Mouse (Mus musculus) CH12.LX (cell line): Measurements from ENCODE around the gene Sec14l1. TPM values are rescaled to one million over a fixed set of nuclear protein-coding genes. Genes with fewer than 3 reads are reported as not detected.

Experiments used
- DNase-seq: peaks from one replicate; pipeline ENCODE4 v3.0.0-alpha.2; 2013; ENCODE audit errors: extremely low read depth
- H3K27ac ChIP-seq: 2 replicates; pipeline ENCODE4 v1.5.1; 2012; ENCODE audit warnings: low read depth, mild to moderate bottlenecking, control low read depth, moderate library complexity; ENCODE audit not compliant: insufficient read depth
- H3K27me3 ChIP-seq: replicated peaks from 2 replicates; pipeline ENCODE3; 2012; ENCODE audit warnings: inconsistent platforms
- H3K36me3 ChIP-seq, 2 experiments: replicated peaks in 1 of 2; 2 replicates each; pipeline versions ENCODE3 to v1.6.1; 2012; ENCODE audit warnings: inconsistent platforms in 1 of 2, low read length in 1 of 2, mild to moderate bottlenecking in 1 of 2, mixed read lengths in 1 of 2, moderate library complexity in 1 of 2; ENCODE audit not compliant: control insufficient read depth in 1 of 2, insufficient read depth in 1 of 2
- H3K4me1 ChIP-seq, 2 experiments: 2 replicates each; pipeline ENCODE4 v1.6.1; 2012; ENCODE audit warnings: inconsistent platforms in 1 of 2, moderate library complexity in 1 of 2; ENCODE audit not compliant: insufficient read depth in 2 of 2, control insufficient read depth in 1 of 2
- H3K4me2 ChIP-seq: 2 replicates; pipeline ENCODE4 v1.6.1; 2012; ENCODE audit warnings: low read depth, mild to moderate bottlenecking, control low read depth; ENCODE audit not compliant: poor library complexity, insufficient read depth, severe bottlenecking
- H3K4me3 ChIP-seq, 3 experiments: fragments of 150-350 bp in 1 of 3; sonication (generic) in 1 of 3; replicated peaks in 1 of 3; 2 replicates each; pipeline versions ENCODE3 to v1.5.1; 2011 to 2012; ENCODE audit warnings: low read depth in 2 of 3, low read length in 2 of 3, mild to moderate bottlenecking in 2 of 3, moderate library complexity in 2 of 3, control low read depth in 1 of 3, improper control_type of control experiment in 1 of 3, inconsistent platforms in 1 of 3, mixed read lengths in 1 of 3; ENCODE audit not compliant: poor library complexity in 1 of 3
- H3K79me2 ChIP-seq: replicated peaks from 2 replicates; pipeline ENCODE4 v1.6.1; 2012; ENCODE audit warnings: mild to moderate bottlenecking, moderate library complexity; ENCODE audit not compliant: control insufficient read depth, poor library complexity, insufficient read depth, severe bottlenecking; ENCODE audit errors: extremely low read depth
- H3K9ac ChIP-seq: 2 replicates; pipeline ENCODE4 v1.6.1; 2012; ENCODE audit warnings: low read depth, mild to moderate bottlenecking, control low read depth, moderate library complexity; ENCODE audit not compliant: insufficient read depth
- H3K9me3 ChIP-seq: replicated peaks from 2 replicates; pipeline ENCODE3; 2012; ENCODE audit warnings: low read length, inconsistent platforms, mixed read lengths
- BHLHE40 ChIP-seq: IDR thresholded peaks from 2 replicates; pipeline ENCODE4 v1.6.1; 2011; ENCODE audit warnings: mild to moderate bottlenecking, low read depth, low read length, improper control_type of control experiment
- CHD2 ChIP-seq: IDR thresholded peaks from 2 replicates; pipeline ENCODE4 v1.6.1; 2011; ENCODE audit warnings: low read length, improper control_type of control experiment
- E2F4 ChIP-seq: IDR thresholded peaks from 2 replicates; pipeline ENCODE4 v1.6.1; 2011; ENCODE audit warnings: low read depth, low read length, improper control_type of control experiment; ENCODE audit not compliant: insufficient replicate concordance
- ELF1 ChIP-seq: IDR thresholded peaks from 2 replicates; pipeline ENCODE4 v1.6.1; 2014; ENCODE audit warnings: low read depth, mild to moderate bottlenecking, inconsistent platforms, low read length, improper control_type of control experiment
- EP300 ChIP-seq: IDR thresholded peaks from 2 replicates; pipeline ENCODE4 v1.6.1; 2011; ENCODE audit warnings: low read length, improper control_type of control experiment
- ETS1 ChIP-seq: conservative IDR thresholded peaks from 2 replicates; pipeline ENCODE4 v1.6.1; 2012; ENCODE audit warnings: low read depth, mild to moderate bottlenecking, inconsistent platforms, low read length, improper control_type of control experiment, moderate library complexity
- HCFC1 ChIP-seq: IDR thresholded peaks from 2 replicates; pipeline ENCODE4 v1.6.1; 2012; ENCODE audit warnings: low read depth, mild to moderate bottlenecking, inconsistent platforms, low read length, improper control_type of control experiment
- KAT2A ChIP-seq: IDR thresholded peaks from 2 replicates; pipeline ENCODE4 v1.6.1; 2012; ENCODE audit warnings: low read length, improper control_type of control experiment, inconsistent platforms; ENCODE audit not compliant: insufficient replicate concordance
- MAX ChIP-seq: IDR thresholded peaks from 2 replicates; pipeline ENCODE4 v1.6.1; 2011; ENCODE audit warnings: low read length, improper control_type of control experiment
- MAZ ChIP-seq: IDR thresholded peaks from 2 replicates; pipeline ENCODE4 v1.6.1; 2012; ENCODE audit warnings: low read depth, mild to moderate bottlenecking, inconsistent platforms, low read length, improper control_type of control experiment, moderate library complexity
- NELFE ChIP-seq: IDR thresholded peaks from 2 replicates; pipeline ENCODE4 v1.6.1; 2011; ENCODE audit warnings: low read depth, low read length, improper control_type of control experiment
- NRF1 ChIP-seq: IDR thresholded peaks from 2 replicates; pipeline ENCODE4 v1.6.1; 2014; ENCODE audit warnings: low read depth, mild to moderate bottlenecking, inconsistent platforms, low read length, improper control_type of control experiment, moderate library complexity
- PAX5 ChIP-seq: IDR thresholded peaks from 2 replicates; pipeline ENCODE4 v1.6.1; 2012; ENCODE audit warnings: low read length, inconsistent platforms, mixed read lengths
- UBTF ChIP-seq: IDR thresholded peaks from 2 replicates; pipeline ENCODE4 v1.6.1; 2012; ENCODE audit warnings: low read depth, mild to moderate bottlenecking, inconsistent platforms, low read length, improper control_type of control experiment, moderate library complexity
- USF2 ChIP-seq: conservative IDR thresholded peaks from 2 replicates; pipeline ENCODE4 v1.6.1; 2011; ENCODE audit warnings: low read depth, low read length, improper control_type of control experiment
- ZC3H11A ChIP-seq: IDR thresholded peaks from 2 replicates; pipeline ENCODE4 v1.6.1; 2012; ENCODE audit warnings: low read depth, mild to moderate bottlenecking, inconsistent platforms, low read length, improper control_type of control experiment
- ZMIZ1 ChIP-seq: IDR thresholded peaks from 2 replicates; pipeline ENCODE4 v1.6.1; 2012; ENCODE audit warnings: low read depth, mild to moderate bottlenecking, inconsistent platforms, low read length, improper control_type of control experiment
- dilution Hi-C: fragments of 300-500 bp; cut with MboI; formaldehyde crosslinking; loops from 2 replicates; pipeline ENCODE4 v1.14.3; 2020; ENCODE audit warnings: low sequenced_read_pairs; ENCODE audit not compliant: extremely low pct_unique_long_range_greater_than_20kb, extremely low pct_ligation_motif_present
- in situ Hi-C: fragments of 300-500 bp; cut with MboI; formaldehyde crosslinking; loops from 3 replicates; pipeline ENCODE4 v1.14.3; 2019; ENCODE audit warnings: low sequenced_read_pairs, low pct_ligation_motif_present, low pct_unique_long_range_greater_than_20kb, mixed read lengths
- polyA plus RNA-seq: library from polyadenylated mRNA; unstranded; fragments of >175 nt; gene quantifications from 2 replicates; pipeline ENCODE4 v1.2.1, GENCODE M21; 2012; ENCODE audit warnings: low read depth; ENCODE audit not compliant: insufficient read length
- total RNA-seq, 2 experiments: library from RNA; depleted of rRNA; stranded (reverse); fragments of 300-350 nt in 1 of 2; fragments of >200 nt in 1 of 2; gene quantifications; 2 replicates each; pipeline ENCODE4 v1.2.3; 2012 to 2014

Gene Sec14l1
- total and polyA plus RNA-seq, 3 experiments: 18.5 to 28.2 (median 21.5) TPM

- Histone ChIP-seq H3K4me1 (peaks cover 9 to 18% of the 10 kb centered on the region in 2 experiments), H3K4me2 (no peak overlapping the region), H3K79me2 (no peaks in the 10 kb centered on the region), H3K9ac (no peak overlapping the region), H3K27me3 (peaks cover 2% of the 10 kb centered on the region), H3K9me3 (peaks cover 5% of the 10 kb centered on the region), H3K4me3 (no peak overlapping the region), H3K36me3 (peaks cover 8 to 26% of the 10 kb centered on the region in 2 experiments), H3K27ac (no peak overlapping the region)
- in situ Hi-C loops (no loop called here), dilution Hi-C loops (no loop called here)
- DNase-seq: no peak
- no peak for TF ChIP-seq NRF1
- TF ChIP-seq ZC3H11A: no peak
- no peak for TF ChIP-seq ELF1
- no peak for TF ChIP-seq BHLHE40
- TF ChIP-seq UBTF: no peak
- TF ChIP-seq CHD2: no peak
- no peak for TF ChIP-seq PAX5
- no peak for TF ChIP-seq E2F4
- no peak for TF ChIP-seq KAT2A
- no peak for TF ChIP-seq ETS1
- TF ChIP-seq ZMIZ1: no peak
- TF ChIP-seq HCFC1: no peak
- no peak for TF ChIP-seq MAX
- TF ChIP-seq NELFE: no peak
- TF ChIP-seq EP300: no peak
Observed at GRCm38 (mm10) chr11:117163098-117163497, 48.1 kb downstream of the Sec14l1 start.

- Histone ChIP-seq H3K4me3 (no peak overlapping the region), H3K27me3 (peaks cover 2% of the 10 kb centered on the region), H3K4me2 (no peak overlapping the region), H3K27ac (no peak overlapping the region), H3K9me3 (peaks cover 5% of the 10 kb centered on the region), H3K79me2 (no peaks in the 10 kb centered on the region), H3K9ac (no peak overlapping the region), H3K4me1 (peaks cover 9 to 18% of the 10 kb centered on the region in 2 experiments), H3K36me3 (peaks cover 1 to 19% of the 10 kb centered on the region in 2 experiments)
- DNase-seq: no peak
- TF ChIP-seq USF2 (no peak), MAZ (no peak), ETS1 (no peak)
- dilution Hi-C loops: no loop called here
- in situ Hi-C loops: no loop called here
Observed at GRCm38 (mm10) chr11:117163771-117164170, 48.8 kb downstream of the Sec14l1 start.
